8 mouse cellular contexts compared by ENCODE assay signal in the genomic region with DNA sequence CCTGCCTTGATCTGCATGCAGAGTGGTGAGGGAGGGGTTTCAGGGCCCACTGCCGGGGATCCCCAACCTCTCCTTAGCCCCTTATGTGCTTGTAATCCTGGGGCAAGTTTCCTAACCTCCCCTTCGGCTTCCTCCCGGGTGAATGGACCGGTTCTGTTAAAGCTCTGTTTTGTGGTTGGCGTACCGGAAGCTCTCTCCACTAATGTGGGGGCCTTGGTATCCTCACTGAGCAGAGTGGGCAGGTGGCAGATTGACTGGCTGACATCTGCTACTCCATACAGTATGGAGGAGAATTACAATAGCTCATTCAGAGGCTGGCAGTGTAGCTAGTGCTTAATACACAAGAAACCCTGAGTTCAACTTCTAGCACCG. TPM values are rescaled to one million over a fixed set of nuclear protein-coding genes. Genes with fewer than 3 reads are reported as not detected.
A peak's percentile ranks its signal among the peaks of the same experiment; 100 is the strongest.
DNase-seq lines count a peak whose midpoint lies in the region; ATAC-seq and TF ChIP-seq lines count a peak whose summit lies in the region.

No protein-coding gene starts in this region.

- peak; percentile 10 to 23 for DNase-seq in heart, adult 18-20 months
- no peak for DNase-seq in heart, postnatal 25 days (ENCODE audit: low spot score)
- peak; percentile 48 for DNase-seq in ES-CJ7 (ENCODE audit: low read depth, low spot score)
- peak; percentile 40 for DNase-seq in embryonic facial prominence, embryonic 14.5 days (ENCODE audit: low spot score)
- DNase-seq in hindbrain, postnatal 0 days (ENCODE audit: low spot score), result peak; percentile 47
- DNase-seq in right cerebral cortex, postnatal 25 days, result peak; percentile 26

- no peaks in the 10 kb centered on the region; the same call in 1 of the 2 replicates for H3K36me3 ChIP-seq in embryonic facial prominence, embryonic 14.5 days (ENCODE audit: control insufficient read depth, insufficient read depth, low read length)
- no peaks in the 10 kb centered on the region for H3K36me3 ChIP-seq in hindbrain, postnatal 0 days (ENCODE audit: insufficient read depth, low read length)
- no peaks in the 10 kb centered on the region for H3K36me3 ChIP-seq in liver, embryonic 12.5 days

- H3K9me3 ChIP-seq in embryonic facial prominence, embryonic 14.5 days (ENCODE audit: control insufficient read depth, low read length), result no peaks in the 10 kb centered on the region
- no peaks in the 10 kb centered on the region for H3K9me3 ChIP-seq in hindbrain, postnatal 0 days (ENCODE audit: low read length)
- H3K9me3 ChIP-seq in liver, embryonic 12.5 days (replicated peaks), result no peaks in the 10 kb centered on the region

- peaks cover 6% of the 10 kb centered on the region; the same call in 1 of the 2 replicates for H3K4me1 ChIP-seq in embryonic facial prominence, embryonic 14.5 days (ENCODE audit: control insufficient read depth, insufficient read depth, low read length)
- H3K4me1 ChIP-seq in hindbrain, postnatal 0 days (ENCODE audit: insufficient read depth, low read length), result peaks cover 8% of the 10 kb centered on the region
- peaks cover 49% of the 10 kb centered on the region for H3K4me1 ChIP-seq in liver, embryonic 12.5 days

- H3K4me3 ChIP-seq in embryonic facial prominence, embryonic 14.5 days (ENCODE audit: low read depth, low read length), result peak overlapping the region; percentile 73
- peak overlapping the region; percentile 87 for H3K4me3 ChIP-seq in hindbrain, postnatal 0 days (ENCODE audit: low read length)
- H3K4me3 ChIP-seq in liver, embryonic 12.5 days, result peak overlapping the region; percentile 84

- intact Hi-C loops in heart, postnatal 25 days (cut with DNase I), result no loop called here

- H3K9ac ChIP-seq in embryonic facial prominence, embryonic 14.5 days (ENCODE audit: low read depth, low read length), result peak overlapping the region; percentile 90
- H3K9ac ChIP-seq in hindbrain, postnatal 0 days (replicated peaks; ENCODE audit: low read length), result peak overlapping the region; percentile 78
- H3K9ac ChIP-seq in liver, embryonic 12.5 days, result peak overlapping the region; percentile 90

- no peaks in the 10 kb centered on the region for H3K27me3 ChIP-seq in embryonic facial prominence, embryonic 14.5 days (replicated peaks; ENCODE audit: control insufficient read depth, insufficient read depth, low read length)
- no peaks in the 10 kb centered on the region for H3K27me3 ChIP-seq in hindbrain, postnatal 0 days (ENCODE audit: insufficient read depth, low read length)
- no peaks in the 10 kb centered on the region for H3K27me3 ChIP-seq in liver, embryonic 12.5 days (replicated peaks)

- peak overlapping the region; percentile 85 for H3K27ac ChIP-seq in embryonic facial prominence, embryonic 14.5 days (replicated peaks; ENCODE audit: low read depth, low read length)
- H3K27ac ChIP-seq in hindbrain, postnatal 0 days, result peak overlapping the region; percentile 89
- peak overlapping the region; percentile 78 for H3K27ac ChIP-seq in liver, embryonic 12.5 days

- H3K4me2 ChIP-seq in embryonic facial prominence, embryonic 14.5 days (ENCODE audit: low read depth, low read length), result peak overlapping the region; percentile 76
- peak overlapping the region; percentile 76 for H3K4me2 ChIP-seq in hindbrain, postnatal 0 days (ENCODE audit: low read depth, low read length)
- H3K4me2 ChIP-seq in liver, embryonic 12.5 days, result peak overlapping the region; percentile 85

- 5% methylated on average over 7 of the region's 7 CpGs for WGBS in embryonic facial prominence, embryonic 14.5 days
- 1% methylated on average over 7 of the region's 7 CpGs for WGBS in hindbrain, postnatal 0 days
- 4% methylated on average over 7 of the region's 7 CpGs for WGBS in liver, embryonic 12.5 days (ENCODE audit: insufficient replicate concordance)

- peak; percentile 32 for ATAC-seq in embryonic facial prominence, embryonic 14.5 days (ENCODE audit: low read depth)
- peak; percentile 52 for ATAC-seq in hindbrain, postnatal 0 days
- 0 out of 2 replicates have a peak, but pooled peaks have one; percentile 6 for ATAC-seq in liver, embryonic 12.5 days
- no peak for ATAC-seq in monocyte, adult 5-6 weeks (replicated peaks; ENCODE audit: insufficient number of reproducible peaks, low FRiP score, low TSS enrichment, poor library complexity, severe bottlenecking)

- no peak for TF ChIP-seq CTCF in hindbrain, postnatal 0 days (IDR thresholded peaks at IDR 0.05; ENCODE audit: low read depth)

RNA-seq across cellular contexts. Expression of a gene that starts 0.8 kb away (rescaled TPM):
- total RNA-seq in heart, adult 18-20 months (2021), result 100 to 1,000 TPM; 136 to 144 TPM
- 100 to 1,000 TPM; 133 to 136 TPM for total RNA-seq in heart, postnatal 25 days (2021)
- polyA plus RNA-seq in embryonic facial prominence, embryonic 14.5 days (2014; fragmentation: Nextera tagmentation; extraction: Ambion mirVana), result 266 and 278 TPM in 2 replicates
- 105 and 124 TPM in 2 replicates for total RNA-seq in hindbrain, postnatal 0 days (2014; rRNA removed)
- 241 and 247 TPM in 2 replicates for polyA plus RNA-seq in hindbrain, postnatal 0 days (2015; fragmentation: Nextera tagmentation; extraction: Ambion mirVana)
- polyA plus RNA-seq in liver, embryonic 12.5 days (2016; fragmentation: Nextera tagmentation; extraction: Ambion mirVana), result 131 and 132 TPM in 2 replicates
- total RNA-seq in monocyte, adult 5-6 weeks (2017), result 83.6 to 87.3 TPM (median 86.3 TPM) in 3 replicates

RNA-seq across cellular contexts. Expression of a gene that starts 27.6 kb away (rescaled TPM):
- 1 to 10 TPM; 6.9 to 7.3 TPM for total RNA-seq in heart, adult 18-20 months (2021)
- total RNA-seq in heart, postnatal 25 days (2021), result 1 to 10 TPM; 6.9 to 7.8 TPM
- 15.8 and 21.5 TPM in 2 replicates for polyA plus RNA-seq in embryonic facial prominence, embryonic 14.5 days (2014; fragmentation: Nextera tagmentation; extraction: Ambion mirVana)
- total RNA-seq in hindbrain, postnatal 0 days (2014; rRNA removed), result 7.3 and 8.9 TPM in 2 replicates
- 13.9 and 18.0 TPM in 2 replicates for polyA plus RNA-seq in hindbrain, postnatal 0 days (2015; fragmentation: Nextera tagmentation; extraction: Ambion mirVana)
- 9.3 and 12.1 TPM in 2 replicates for polyA plus RNA-seq in liver, embryonic 12.5 days (2016; fragmentation: Nextera tagmentation; extraction: Ambion mirVana)
- total RNA-seq in monocyte, adult 5-6 weeks (2017), result 18.2 to 26.9 TPM (median 23.7 TPM) in 3 replicates
